Mouse (Mus musculus) cerebellum, adult 2 months (tissue): Measurements from ENCODE around the gene Gatd1.

ENCODE experiments used
- CTCF ChIP-seq: fragments of 200-500 bp; IDR thresholded peaks from 2 replicates; pipeline ENCODE4 v1.5.1; 2011; ENCODE audit warnings: low read depth, mild to moderate bottlenecking, control low read depth, low read length, moderate library complexity, borderline replicate concordance; ENCODE audit not compliant: insufficient read depth
- POLR2A ChIP-seq: fragments of 200-500 bp; IDR thresholded peaks from 2 replicates; pipeline ENCODE4 v1.6.1; 2011; ENCODE audit warnings: low read length, control low read depth, borderline replicate concordance; ENCODE audit not compliant: insufficient read depth

GRCm38 (mm10) chr7:141460391-141461113, 46.6 kb upstream of the Gatd1 start, which contains the start of gene Cracr2b:
- no peak for TF ChIP-seq CTCF
- no peak for TF ChIP-seq POLR2A
